Mouse (Mus musculus): ENCODE results near the gene Gmppb. TPM values are rescaled to one million over a fixed set of nuclear protein-coding genes. Genes with fewer than 3 reads are reported as not detected.

Gene Gmppb
- total and polyA plus RNA-seq, 3 experiments, result 17.9 to 20.9 (median 19.2) TPM

DNA sequence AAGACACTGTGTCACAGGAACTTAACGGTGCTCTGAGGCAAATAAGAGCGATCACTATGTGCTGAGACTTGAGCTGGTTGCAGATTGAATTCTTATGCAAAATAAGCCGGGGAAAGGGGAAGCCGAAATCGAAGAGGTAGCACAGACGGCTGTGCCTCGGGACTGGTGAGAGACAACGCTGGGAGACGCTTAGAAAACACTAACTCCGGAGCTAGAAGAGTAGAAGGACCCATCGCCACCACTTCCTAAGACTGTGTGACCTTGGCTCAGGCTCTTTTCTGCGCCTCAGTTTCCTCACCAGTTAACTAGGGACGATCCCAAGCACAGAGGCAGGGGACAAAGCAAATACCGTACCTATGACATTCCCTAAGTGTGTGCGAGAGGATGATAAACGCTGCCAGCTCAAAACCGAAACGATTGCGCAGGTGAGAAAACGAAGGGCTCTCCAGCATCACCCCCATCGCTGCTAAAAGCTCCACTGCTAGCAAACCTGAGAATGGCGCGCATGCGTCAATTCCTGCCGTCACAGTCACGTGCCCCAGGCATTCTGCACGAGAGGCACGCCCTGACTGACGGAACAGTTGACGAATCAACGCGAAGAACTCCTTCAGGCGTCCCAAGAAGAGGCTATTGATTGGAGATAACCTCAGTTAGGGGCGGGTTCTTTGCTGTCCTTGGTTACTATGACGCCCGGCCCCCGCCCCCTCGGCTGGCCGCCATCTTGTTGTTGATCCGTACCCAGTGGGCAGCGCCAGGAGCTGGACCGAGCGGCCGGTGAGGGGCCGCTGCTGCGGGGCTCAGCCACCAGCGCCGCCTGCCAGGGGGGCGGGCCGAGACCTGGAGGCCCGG lies 46.9 kb upstream of the Gmppb start, which contains the start of gene Ip6k1:
Gene Ip6k1, plus strand, starts transcription at position 580 of the 849 bp plus-strand sequence.
- no peaks in the 10 kb centered on the region for H3K27me3 ChIP-seq (replicated peaks)
- TF ChIP-seq EP300 (IDR thresholded peaks at IDR 0.05; ENCODE audit: low read length) (peak; percentile 45; the same call in 1 of the 2 replicates), MAFK (IDR thresholded peaks at IDR 0.05; ENCODE audit: insufficient replicate concordance, low read length) (peak; percentile 48; the same call in 1 of the 2 replicates), SMC3 (IDR thresholded peaks at IDR 0.05; ENCODE audit: low read depth, low read length) (no peak), BHLHE40 (IDR thresholded peaks at IDR 0.05; ENCODE audit: low read depth, low read length) (peak; percentile 100), CHD1 (IDR thresholded peaks at IDR 0.05; ENCODE audit: low read depth, low read length) (no peak), POLR2A (IDR thresholded peaks at IDR 0.05; ENCODE audit: low read depth, low read length) (peak; percentile 85), CTCF (conservative IDR thresholded peaks at IDR 0.05 in 1 of 2, IDR thresholded peaks at IDR 0.05 in 1 of 2; ENCODE audit: low read depth in 2 of 2, low read length in 2 of 2) (no peak), MAX (IDR thresholded peaks at IDR 0.05; ENCODE audit: low read length) (peak; percentile 99), MYC (IDR thresholded peaks at IDR 0.05; ENCODE audit: low read depth, low read length) (no peak), MXI1 (IDR thresholded peaks at IDR 0.05; ENCODE audit: low read depth, low read length) (no peak; the same call in 1 of the 2 replicates), UBTF (IDR thresholded peaks at IDR 0.05; ENCODE audit: low read depth, low read length) (no peak), TCF12 (IDR thresholded peaks at IDR 0.05; ENCODE audit: low read depth, low read length) (peak; percentile 74), RAD21 (IDR thresholded peaks at IDR 0.05; ENCODE audit: low read depth, low read length) (no peak), ZNF384 (IDR thresholded peaks at IDR 0.05; ENCODE audit: low read depth, low read length) (no peak), ETS1 (conservative IDR thresholded peaks at IDR 0.05; ENCODE audit: low read depth, low read length) (no peak; the same call in 1 of the 2 replicates), HCFC1 (IDR thresholded peaks at IDR 0.05; ENCODE audit: low read depth, low read length) (no peak), POLR2AphosphoS2 (IDR thresholded peaks at IDR 0.05; ENCODE audit: low read depth, low read length) (0 out of 2 replicates have a peak, but pooled peaks have one; percentile 54), ELF1 (IDR thresholded peaks at IDR 0.05; ENCODE audit: low read depth, low read length) (no peak; the same call in 1 of the 2 replicates), RCOR1 (conservative IDR thresholded peaks at IDR 0.05; ENCODE audit: low read depth, low read length) (peak; percentile 19; the same call in 1 of the 2 replicates), ZC3H11A (IDR thresholded peaks at IDR 0.05; ENCODE audit: low read depth, low read length) (no peak), JUND (conservative IDR thresholded peaks at IDR 0.05; ENCODE audit: low read depth, low read length) (no peak), ZKSCAN1 (IDR thresholded peaks at IDR 0.05; ENCODE audit: borderline replicate concordance, low read depth, low read length) (no peak), CHD2 (IDR thresholded peaks at IDR 0.05; ENCODE audit: low read length) (peak; percentile 88), JUN (IDR thresholded peaks at IDR 0.05; ENCODE audit: insufficient read depth, low read depth, low read length) (no peak), MEF2A (IDR thresholded peaks at IDR 0.05; ENCODE audit: borderline replicate concordance, low read depth, low read length) (no peak), GABPA (IDR thresholded peaks at IDR 0.05; ENCODE audit: insufficient replicate concordance, low read depth, low read length) (no peak), IRF4 (IDR thresholded peaks at IDR 0.05; ENCODE audit: low read depth, low read length) (peak; percentile 28; the same call in 1 of the 2 replicates), NELFE (IDR thresholded peaks at IDR 0.05; ENCODE audit: low read depth, low read length) (peak; percentile 92), USF2 (conservative IDR thresholded peaks at IDR 0.05; ENCODE audit: low read depth, low read length) (peak; percentile 98), NRF1 (IDR thresholded peaks at IDR 0.05; ENCODE audit: low read depth, low read length) (peak; percentile 91), PAX5 (IDR thresholded peaks at IDR 0.05; ENCODE audit: low read length) (no peak), SIN3A (IDR thresholded peaks at IDR 0.05; ENCODE audit: low read length) (no peak), ZMIZ1 (IDR thresholded peaks at IDR 0.05; ENCODE audit: low read depth, low read length) (peak; percentile 80; the same call in 1 of the 2 replicates), TBP (conservative IDR thresholded peaks at IDR 0.05; ENCODE audit: low read depth, low read length) (peak; percentile 80), USF1 (IDR thresholded peaks at IDR 0.05; ENCODE audit: low read depth, low read length) (peak; percentile 98), KAT2A (IDR thresholded peaks at IDR 0.05; ENCODE audit: insufficient replicate concordance, low read length) (peak; percentile 35; the same call in 1 of the 2 replicates), E2F4 (IDR thresholded peaks at IDR 0.05; ENCODE audit: insufficient replicate concordance, low read depth, low read length) (no peak), MAZ (IDR thresholded peaks at IDR 0.05; ENCODE audit: low read depth, low read length) (no peak; the same call in 1 of the 2 replicates)
- H3K4me1 ChIP-seq (ENCODE audit: control insufficient read depth in 1 of 2, insufficient read depth in 2 of 2), result peaks cover 0 to 30% of the 10 kb centered on the region in 2 experiments; a peak in 2 of 4 replicates
- H3K4me2 ChIP-seq (ENCODE audit: insufficient read depth, low read depth, poor library complexity, severe bottlenecking), result peak within 1 kb of the TSS; percentile 74
- H3K36me3 ChIP-seq (replicated peaks in 1 of 2; ENCODE audit: control insufficient read depth in 1 of 2, insufficient read depth in 1 of 2, low read length in 1 of 2), result peaks cover 0 to 7% of the 10 kb centered on the region in 2 experiments
- in situ Hi-C loops (cut with MboI; ENCODE audit: low pct_ligation_motif_present, low pct_unique_long_range_greater_than_20kb, low sequenced_read_pairs), result no loop called here
- no peaks in the 10 kb centered on the region for H3K9me3 ChIP-seq (replicated peaks; ENCODE audit: low read length)
- peak; percentile 100 for DNase-seq (ENCODE audit: extremely low read depth)
- dilution Hi-C loops (cut with MboI; ENCODE audit: extremely low pct_ligation_motif_present, extremely low pct_unique_long_range_greater_than_20kb, low sequenced_read_pairs), result no loop called here
- peaks cover 38% of the 10 kb centered on the region for H3K79me2 ChIP-seq (replicated peaks; ENCODE audit: control insufficient read depth, extremely low read depth, insufficient read depth, poor library complexity, severe bottlenecking)
- H3K4me3 ChIP-seq (replicated peaks in 1 of 3; ENCODE audit: low read depth in 2 of 3, low read length in 2 of 3, poor library complexity in 1 of 3), result peak within 1 kb of the TSS; percentile 64 to 96 (median 93)
- peak within 1 kb of the TSS; percentile 77 for H3K27ac ChIP-seq (ENCODE audit: insufficient read depth, low read depth)
- peak within 1 kb of the TSS; percentile 97 for H3K9ac ChIP-seq (ENCODE audit: insufficient read depth, low read depth)

Measured in CH12.LX (cell line).